Mouse (Mus musculus) embryonic facial prominence, embryonic 14.5 days (tissue): Measurements from ENCODE around the gene Lhx4. TPM values are rescaled to one million over a fixed set of nuclear protein-coding genes. Genes with fewer than 3 reads are reported as not detected.

ENCODE experiments used
- ATAC-seq: fragments of 200-750 bp; cut with Nextera tagmentation; 2 replicates; pipeline ENCODE4 v1.8.0; 2017; ENCODE audit warnings: low read depth, moderate number of reproducible peaks, moderate TSS enrichment
- DNase-seq: peaks from one replicate; pipeline ENCODE4 v3.0.0-alpha.2; 2015; ENCODE audit warnings: low spot score
- H3K27ac ChIP-seq: fragments of 300-500 bp; sonication (generic); replicated peaks from 2 replicates; pipeline ENCODE4 v1.5.1; 2014; ENCODE audit warnings: low read depth, mild to moderate bottlenecking, low read length, moderate library complexity
- H3K27me3 ChIP-seq: fragments of 300-500 bp; sonication (generic); replicated peaks from 2 replicates; pipeline ENCODE4 v1.6.1; 2014; ENCODE audit warnings: low read length; ENCODE audit not compliant: control insufficient read depth, insufficient read depth
- H3K36me3 ChIP-seq: fragments of 300-500 bp; sonication (generic); 2 replicates; pipeline ENCODE4 v1.6.1; 2014; ENCODE audit warnings: low read length, mixed read lengths; ENCODE audit not compliant: control insufficient read depth, insufficient read depth
- H3K4me1 ChIP-seq: fragments of 300-500 bp; sonication (generic); 2 replicates; pipeline ENCODE4 v1.6.1; 2014; ENCODE audit warnings: antibody characterized with exemption, low read length; ENCODE audit not compliant: control insufficient read depth, insufficient read depth
- H3K4me2 ChIP-seq: fragments of 300-500 bp; sonication (generic); 2 replicates; pipeline ENCODE4 v1.6.1; 2014; ENCODE audit warnings: low read depth, mild to moderate bottlenecking, low read length, moderate library complexity, mixed read lengths
- H3K4me3 ChIP-seq: fragments of 300-500 bp; sonication (generic); 2 replicates; pipeline ENCODE4 v1.5.1; 2014; ENCODE audit warnings: low read depth, mild to moderate bottlenecking, low read length
- H3K9ac ChIP-seq: fragments of 300-500 bp; sonication (generic); 2 replicates; pipeline ENCODE4 v1.6.1; 2014; ENCODE audit warnings: low read depth, mild to moderate bottlenecking, low read length, moderate library complexity, mixed read lengths
- H3K9me3 ChIP-seq: fragments of 300-500 bp; sonication (generic); 2 replicates; pipeline ENCODE4 v1.6.1; 2016; ENCODE audit warnings: low read length; ENCODE audit not compliant: control insufficient read depth
- WGBS: fragments of 180-500 bp; shearing (Covaris S2); extraction: QIAGEN DNeasy Blood & Tissue Kit; methylation state at CpG from one replicate; pipeline ENCODE4 v1.1.7; 2014; 5-methylcytosine and 5-hydroxymethylcytosine counted together
- polyA plus RNA-seq: library from polyadenylated mRNA; unstranded; fragments of >200 nt; fragmentation: Nextera tagmentation; extraction: Ambion mirVana; gene quantifications from 2 replicates; pipeline ENCODE4 v1.2.1, GENCODE M21; 2014

Lhx4 gene
- polyA plus RNA-seq, 1 experiment from 2014 or later = 0.07 TPM

- ATAC-seq (peak; percentile 15; the same call in 1 of the 2 replicates), DNase-seq (peak; percentile 37)
- Histone ChIP-seq H3K4me1 (no peaks in the 10 kb centered on the region; the same call in 1 of the 2 replicates), H3K9ac (no peak overlapping the region), H3K27me3 (no peaks in the 10 kb centered on the region), H3K4me3 (no peak overlapping the region), H3K27ac (no peak overlapping the region), H3K9me3 (no peaks in the 10 kb centered on the region), H3K4me2 (no peak overlapping the region), H3K36me3 (no peaks in the 10 kb centered on the region)
- 63% methylated on average over 17 of the region's 17 CpGs for WGBS
These were observed 52.9 kb downstream of the Lhx4 start for GRCm38 (mm10) chr1:155698373-155699159.

GRCm38 (mm10) chr1:155693443-155693842, 58.0 kb downstream of the Lhx4 start:
- Histone ChIP-seq H3K4me2 (no peak overlapping the region), H3K27ac (no peak overlapping the region), H3K27me3 (no peaks in the 10 kb centered on the region), H3K36me3 (no peaks in the 10 kb centered on the region), H3K9me3 (no peaks in the 10 kb centered on the region), H3K4me1 (no peaks in the 10 kb centered on the region; the same call in 1 of the 2 replicates), H3K4me3 (no peak overlapping the region), H3K9ac (no peak overlapping the region)
- no peak for ATAC-seq
- no peak for DNase-seq
- 48% methylated on average over 5 of the region's 5 CpGs for WGBS

- H3K4me3 ChIP-seq = no peak overlapping the region
- DNase-seq (no peak), ATAC-seq (no peak)
- H3K36me3 ChIP-seq = no peaks in the 10 kb centered on the region
- no peaks in the 10 kb centered on the region for H3K9me3 ChIP-seq
- 58% methylated on average over 11 of the region's 11 CpGs for WGBS
- H3K9ac ChIP-seq = no peak overlapping the region
- no peak overlapping the region for H3K27ac ChIP-seq
- H3K27me3 ChIP-seq = no peaks in the 10 kb centered on the region
- H3K4me1 ChIP-seq = no peaks in the 10 kb centered on the region; the same call in 1 of the 2 replicates
- H3K4me2 ChIP-seq = no peak overlapping the region
These were observed 58.5 kb downstream of the Lhx4 start for GRCm38 (mm10) chr1:155693026-155693425.

- Histone ChIP-seq H3K4me2 (no peak overlapping the region), H3K27ac (no peak overlapping the region), H3K9me3 (no peaks in the 10 kb centered on the region), H3K36me3 (no peaks in the 10 kb centered on the region), H3K9ac (no peak overlapping the region), H3K4me1 (no peaks in the 10 kb centered on the region; the same call in 1 of the 2 replicates), H3K4me3 (no peak overlapping the region), H3K27me3 (no peaks in the 10 kb centered on the region)
- ATAC-seq = no peak
- WGBS = 87% methylated on average over 6 of the region's 6 CpGs
- DNase-seq = no peak
These were observed 59.3 kb downstream of the Lhx4 start for GRCm38 (mm10) chr1:155692230-155692629.

GRCm38 (mm10) chr1:155689558-155689957, 61.9 kb downstream of the Lhx4 start:
- no peak overlapping the region for H3K4me3 ChIP-seq
- H3K27me3 ChIP-seq = no peaks in the 10 kb centered on the region
- ATAC-seq (no peak), DNase-seq (no peak)
- H3K36me3 ChIP-seq = no peaks in the 10 kb centered on the region
- H3K9me3 ChIP-seq = no peaks in the 10 kb centered on the region
- H3K9ac ChIP-seq = no peak overlapping the region
- no peak overlapping the region for H3K27ac ChIP-seq
- WGBS = 89% methylated on average over 5 of the region's 5 CpGs
- H3K4me1 ChIP-seq = no peaks in the 10 kb centered on the region; the same call in 1 of the 2 replicates
- no peak overlapping the region for H3K4me2 ChIP-seq

- Histone ChIP-seq H3K4me1 (no peaks in the 10 kb centered on the region; the same call in 1 of the 2 replicates), H3K36me3 (no peaks in the 10 kb centered on the region), H3K9ac (no peak overlapping the region), H3K27ac (no peak overlapping the region), H3K4me3 (no peak overlapping the region), H3K27me3 (no peaks in the 10 kb centered on the region), H3K4me2 (no peak overlapping the region), H3K9me3 (no peaks in the 10 kb centered on the region)
- no peak for ATAC-seq
- WGBS = 78% methylated on average over 4 of the region's 4 CpGs
- no peak for DNase-seq
These were observed 62.3 kb downstream of the Lhx4 start for GRCm38 (mm10) chr1:155689141-155689540.

- Histone ChIP-seq H3K27me3 (no peaks in the 10 kb centered on the region), H3K36me3 (no peaks in the 10 kb centered on the region), H3K9ac (no peak overlapping the region), H3K4me1 (no peaks in the 10 kb centered on the region), H3K4me2 (no peak overlapping the region), H3K9me3 (no peaks in the 10 kb centered on the region), H3K27ac (no peak overlapping the region), H3K4me3 (no peak overlapping the region)
- WGBS = 79% methylated on average over 15 of the region's 15 CpGs
- no peak for DNase-seq
- ATAC-seq = no peak
These were observed 64.7 kb downstream of the Lhx4 start for GRCm38 (mm10) chr1:155686816-155687215.

GRCm38 (mm10) chr1:155681116-155681799, 70.2 kb downstream of the Lhx4 start:
- Histone ChIP-seq H3K36me3 (no peaks in the 10 kb centered on the region), H3K9ac (no peak overlapping the region), H3K4me1 (no peaks in the 10 kb centered on the region), H3K4me3 (no peak overlapping the region), H3K27ac (no peak overlapping the region), H3K27me3 (no peaks in the 10 kb centered on the region), H3K9me3 (no peaks in the 10 kb centered on the region), H3K4me2 (no peak overlapping the region)
- DNase-seq = peak; percentile 57
- peak; percentile 79 for ATAC-seq
- 50% methylated on average over 10 of the region's 10 CpGs for WGBS
